Mouse (Mus musculus) liver, embryonic 14.5 days (tissue): ENCODE measurements at regions not wholly inside any gene's neighbourhood (a gene's known extent, or its start where the extent isn't known, plus 50 kb on each side); places are given as distances from the start of the nearest gene placed in this dataset.

Experiments
- CTCF ChIP-seq: IDR thresholded peaks from 2 replicates; pipeline ENCODE4 v1.5.1; 2016; ENCODE audit warnings: antibody characterized with exemption, low read depth, control low read depth
- EP300 ChIP-seq: IDR thresholded peaks from 2 replicates; pipeline ENCODE4 v1.6.1; 2016; ENCODE audit warnings: antibody characterized with exemption, low read depth

DNA sequence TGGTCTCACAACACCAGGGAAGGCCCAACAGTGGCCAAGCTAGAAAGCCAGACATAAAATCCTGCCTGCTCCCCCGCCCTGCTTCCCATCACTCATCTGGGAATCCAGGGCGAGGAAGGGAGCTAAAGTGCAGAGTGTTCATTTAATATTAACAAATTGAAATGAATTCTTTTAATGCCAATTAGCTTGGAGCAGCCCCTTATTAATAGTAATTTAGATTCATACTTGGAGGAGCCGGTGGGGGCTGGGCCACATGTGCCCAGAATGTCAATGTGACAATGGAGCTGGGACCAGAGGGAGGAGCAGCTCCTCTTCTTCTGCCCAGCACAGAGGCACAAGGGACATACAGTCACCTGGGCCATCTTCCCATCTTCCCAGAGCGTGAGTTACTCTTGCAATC, 66.8 kb downstream of the Smug1 start:
- TF ChIP-seq CTCF, result no peak
- TF ChIP-seq EP300, result no peak
